Mouse (Mus musculus) stomach, embryonic 15.5 days (tissue): Measurements from ENCODE around the gene Olfr878. TPM values are rescaled to one million over a fixed set of nuclear protein-coding genes. Genes with fewer than 3 reads are reported as not detected.

Experiments
- ATAC-seq: fragments of 200-750 bp; cut with Nextera tagmentation; 2 replicates; pipeline ENCODE4 v1.8.0; 2017; ENCODE audit warnings: low read depth, moderate number of reproducible peaks, moderate TSS enrichment; ENCODE audit not compliant: insufficient read depth, low FRiP score
- H3K27ac ChIP-seq: fragments of 300-500 bp; sonication (generic); 2 replicates; pipeline ENCODE4 v1.5.1; 2015; ENCODE audit warnings: mild to moderate bottlenecking, inconsistent platforms
- H3K27me3 ChIP-seq: fragments of 300-500 bp; sonication (generic); replicated peaks from 2 replicates; pipeline ENCODE4 v1.6.1; 2015; ENCODE audit warnings: inconsistent platforms
- H3K36me3 ChIP-seq: fragments of 300-500 bp; sonication (generic); 2 replicates; pipeline ENCODE4 v1.6.1; 2015; ENCODE audit warnings: inconsistent platforms
- H3K4me1 ChIP-seq: fragments of 300-500 bp; sonication (generic); 2 replicates; pipeline ENCODE4 v1.6.1; 2015; ENCODE audit warnings: inconsistent platforms
- H3K4me2 ChIP-seq: fragments of 300-500 bp; sonication (generic); 2 replicates; pipeline ENCODE4 v1.6.1; 2015; ENCODE audit warnings: mild to moderate bottlenecking, inconsistent platforms
- H3K4me3 ChIP-seq: fragments of 300-500 bp; sonication (generic); replicated peaks from 2 replicates; pipeline ENCODE4 v1.5.1; 2015; ENCODE audit warnings: inconsistent platforms
- H3K9ac ChIP-seq: fragments of 300-500 bp; sonication (generic); 2 replicates; pipeline ENCODE4 v1.6.1; 2015; ENCODE audit warnings: inconsistent platforms
- H3K9me3 ChIP-seq: fragments of 300-500 bp; sonication (generic); 2 replicates; pipeline ENCODE4 v1.6.1; 2016; ENCODE audit warnings: inconsistent platforms
- whole genome bisulfite sequencing: fragments of 180-500 bp; shearing (Covaris S2); methylation state at CpG from one replicate; pipeline ENCODE4 v1.1.7; 2015; 5-methylcytosine and 5-hydroxymethylcytosine counted together
- polyA plus RNA-seq: library from polyadenylated mRNA; unstranded; fragments of >200 nt; fragmentation: Nextera tagmentation; extraction: Ambion mirVana; gene quantifications from 2 replicates; pipeline ENCODE4 v1.2.1, GENCODE M21; 2015

Olfr878 gene
- polyA plus RNA-seq, 1 experiment from 2014 or later, result not detected

DNA sequence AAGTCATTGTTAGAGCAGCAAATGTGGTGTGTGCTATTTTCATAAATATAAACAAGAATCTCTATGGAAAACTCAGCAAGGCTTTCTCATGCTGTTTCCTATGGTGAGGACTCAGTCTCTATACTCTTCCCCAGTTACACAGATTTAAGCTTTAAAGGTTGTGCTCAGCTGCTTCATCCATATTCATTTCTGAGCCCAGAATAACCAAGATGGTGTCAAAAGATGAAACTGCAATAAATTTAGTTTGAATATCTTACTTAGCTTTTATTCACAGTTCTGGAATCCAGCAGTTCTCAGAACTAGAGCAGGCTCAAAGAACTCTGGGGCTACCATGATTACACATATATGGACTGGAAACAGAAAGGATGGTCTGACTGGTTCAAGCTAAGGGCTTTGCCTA, 16.5 kb downstream of the Olfr878 start:
- H3K27ac ChIP-seq, result no peak overlapping the region
- H3K36me3 ChIP-seq, result no peaks in the 10 kb centered on the region
- no peak overlapping the region for H3K4me2 ChIP-seq
- no peaks in the 10 kb centered on the region for H3K9me3 ChIP-seq
- no peaks in the 10 kb centered on the region for H3K27me3 ChIP-seq
- no peak overlapping the region for H3K9ac ChIP-seq
- ATAC-seq, result no peak
- H3K4me3 ChIP-seq, result no peak overlapping the region
- no peaks in the 10 kb centered on the region for H3K4me1 ChIP-seq

DNA sequence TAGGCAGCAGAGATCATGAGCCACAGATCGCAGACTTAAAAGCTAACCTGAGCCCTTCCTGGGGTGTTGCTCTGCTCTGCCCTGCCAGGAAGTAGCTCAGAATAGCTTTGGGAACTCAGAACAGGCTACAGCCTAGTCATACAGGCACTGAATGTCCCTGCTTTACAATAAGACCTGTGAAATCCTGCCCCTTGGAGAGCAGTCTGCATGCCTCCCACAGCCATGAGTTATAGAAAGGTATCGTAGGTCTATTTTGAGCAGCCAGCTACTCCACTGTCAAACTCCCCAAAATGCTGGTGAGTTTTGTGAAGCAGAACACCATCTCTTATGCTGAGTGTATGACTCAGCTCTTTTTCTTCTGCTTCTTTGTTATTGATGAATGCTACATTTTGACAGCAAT, 23.5 kb downstream of the Olfr878 start:
- Histone ChIP-seq H3K27ac (no peak overlapping the region), H3K4me2 (no peak overlapping the region)

More for the DNA sequence above, 23.5 kb downstream of the Olfr878 start:
- Histone ChIP-seq H3K27me3 (no peaks in the 10 kb centered on the region), H3K9me3 (no peaks in the 10 kb centered on the region), H3K36me3 (no peaks in the 10 kb centered on the region), H3K9ac (no peak overlapping the region), H3K4me3 (no peak overlapping the region), H3K4me1 (no peaks in the 10 kb centered on the region)
- WGBS, result 88% methylated on average over 2 of the region's 2 CpGs
- ATAC-seq, result no peak

Other genes with a start within 250 kb of the Olfr878 start
- gene Panx3, start 248.6 kb upstream of the Olfr878 start, polyA plus RNA-seq, result not detected in 2 replicates
- gene Olfr160, start 201.6 kb upstream of the Olfr878 start, polyA plus RNA-seq, result not detected in 2 replicates
- not detected in 2 replicates for gene Olfr874, start 172.7 kb upstream of the Olfr878 start, polyA plus RNA-seq
- gene Olfr875, start 146.0 kb upstream of the Olfr878 start, polyA plus RNA-seq, result not detected in 2 replicates
- gene Olfr876, start 114.8 kb upstream of the Olfr878 start, polyA plus RNA-seq, result not detected in 2 replicates
- not detected in 2 replicates for gene Olfr877, start 63.6 kb upstream of the Olfr878 start, polyA plus RNA-seq
- not detected in 2 replicates for gene Olfr145, start 21.1 kb upstream of the Olfr878 start, polyA plus RNA-seq
- not detected in 2 replicates for gene Olfr881, start 74.0 kb downstream of the Olfr878 start, polyA plus RNA-seq
- gene Olfr883, start 108.0 kb downstream of the Olfr878 start, polyA plus RNA-seq, result not detected in 2 replicates
- gene Olfr884, start 128.7 kb downstream of the Olfr878 start, polyA plus RNA-seq, result not detected in 2 replicates
- gene Olfr885, start 143.5 kb downstream of the Olfr878 start, polyA plus RNA-seq, result not detected in 2 replicates
- gene Olfr887, start 166.2 kb downstream of the Olfr878 start, polyA plus RNA-seq, result not detected in 2 replicates
- gene Olfr888, start 190.3 kb downstream of the Olfr878 start, polyA plus RNA-seq, result not detected in 2 replicates
- gene Olfr889, start 197.4 kb downstream of the Olfr878 start, polyA plus RNA-seq, result 0.03 and 0.04 TPM in 2 replicates
- not detected in 2 replicates for gene Olfr890, start 224.7 kb downstream of the Olfr878 start, polyA plus RNA-seq